Mouse (Mus musculus): Measurements from ENCODE around the gene Abca1. TPM values are rescaled to one million over a fixed set of nuclear protein-coding genes. Genes with fewer than 3 reads are reported as not detected.
A peak's percentile ranks its signal among the peaks of the same experiment; 100 is the strongest.

The Abca1 gene
- 6.8 and 7.4 TPM in 2 replicates for polyA plus RNA-seq (2016; fragmentation: Nextera tagmentation; extraction: Ambion mirVana)

DNA sequence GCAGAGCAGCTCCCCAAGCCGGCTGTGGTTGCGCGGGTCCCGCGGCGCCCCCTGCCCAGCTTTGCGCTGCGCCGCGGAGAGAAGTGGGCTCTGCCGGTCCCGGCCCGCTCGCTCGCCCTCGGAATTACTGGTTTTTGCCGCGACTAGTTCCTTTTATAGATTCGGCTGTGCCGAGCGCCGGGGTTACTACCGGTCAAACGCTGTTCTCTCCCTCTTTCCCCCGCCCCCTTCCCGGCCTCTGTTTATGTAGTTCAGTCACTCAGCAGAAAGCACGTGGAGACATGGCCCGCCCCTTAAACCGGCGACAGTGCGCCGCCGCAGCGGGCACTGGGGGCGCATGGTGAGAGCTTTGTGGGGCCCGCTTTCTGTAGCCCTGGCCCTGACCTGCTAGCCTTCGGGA is at the start of gene Abca1:
Abca1 (minus strand) TSS at position 129 of the 400 bp plus-strand sequence.
- Histone ChIP-seq H3K4me1 (replicated peaks) (peaks cover 21% of the 10 kb centered on the region), H3K9me3 (no peaks in the 10 kb centered on the region), H3K27ac (peak within 1 kb of the TSS; percentile 79), H3K9ac (replicated peaks) (peak within 1 kb of the TSS; percentile 74), H3K4me2 (peak within 1 kb of the TSS; percentile 78), H3K27me3 (no peaks in the 10 kb centered on the region), H3K36me3 (no peaks in the 10 kb centered on the region), H3K4me3 (replicated peaks) (peak within 1 kb of the TSS; percentile 62)
- peak; percentile 95 for ATAC-seq (ENCODE audit: insufficient number of reproducible peaks, insufficient read depth, low FRiP score, low TSS enrichment, low read depth)
- WGBS = under 1% methylated on average over 37 of the region's 37 CpGs

DNA sequence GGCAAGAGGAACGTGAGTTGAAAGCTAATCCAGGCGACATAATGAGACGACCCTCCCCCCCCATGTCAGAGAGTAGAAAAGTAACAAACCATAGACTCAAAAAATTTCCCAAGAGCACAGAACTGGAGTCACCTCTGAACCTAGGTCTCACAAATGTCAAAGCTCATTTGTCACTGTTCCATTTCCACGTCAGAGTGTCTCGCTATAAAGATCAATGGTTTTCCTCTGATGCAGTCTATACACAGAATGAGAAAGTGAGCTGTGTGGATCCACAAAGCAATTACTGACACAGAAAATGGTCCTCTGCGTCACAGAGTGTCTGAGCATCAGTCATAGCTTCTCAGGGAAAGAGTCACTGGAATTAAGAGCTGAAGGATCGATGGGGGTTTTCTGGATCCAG is 44.8 kb upstream of the Abca1 start:
- Histone ChIP-seq H3K9ac (replicated peaks) (no peak overlapping the region), H3K27me3 (no peaks in the 10 kb centered on the region), H3K4me3 (replicated peaks) (no peak overlapping the region), H3K4me1 (replicated peaks) (no peaks in the 10 kb centered on the region), H3K27ac (no peak overlapping the region), H3K4me2 (no peak overlapping the region), H3K36me3 (no peaks in the 10 kb centered on the region), H3K9me3 (no peaks in the 10 kb centered on the region)
- ATAC-seq (ENCODE audit: insufficient number of reproducible peaks, insufficient read depth, low FRiP score, low TSS enrichment, low read depth) = no peak
- 64% methylated on average over 7 of the region's 7 CpGs for WGBS

DNA sequence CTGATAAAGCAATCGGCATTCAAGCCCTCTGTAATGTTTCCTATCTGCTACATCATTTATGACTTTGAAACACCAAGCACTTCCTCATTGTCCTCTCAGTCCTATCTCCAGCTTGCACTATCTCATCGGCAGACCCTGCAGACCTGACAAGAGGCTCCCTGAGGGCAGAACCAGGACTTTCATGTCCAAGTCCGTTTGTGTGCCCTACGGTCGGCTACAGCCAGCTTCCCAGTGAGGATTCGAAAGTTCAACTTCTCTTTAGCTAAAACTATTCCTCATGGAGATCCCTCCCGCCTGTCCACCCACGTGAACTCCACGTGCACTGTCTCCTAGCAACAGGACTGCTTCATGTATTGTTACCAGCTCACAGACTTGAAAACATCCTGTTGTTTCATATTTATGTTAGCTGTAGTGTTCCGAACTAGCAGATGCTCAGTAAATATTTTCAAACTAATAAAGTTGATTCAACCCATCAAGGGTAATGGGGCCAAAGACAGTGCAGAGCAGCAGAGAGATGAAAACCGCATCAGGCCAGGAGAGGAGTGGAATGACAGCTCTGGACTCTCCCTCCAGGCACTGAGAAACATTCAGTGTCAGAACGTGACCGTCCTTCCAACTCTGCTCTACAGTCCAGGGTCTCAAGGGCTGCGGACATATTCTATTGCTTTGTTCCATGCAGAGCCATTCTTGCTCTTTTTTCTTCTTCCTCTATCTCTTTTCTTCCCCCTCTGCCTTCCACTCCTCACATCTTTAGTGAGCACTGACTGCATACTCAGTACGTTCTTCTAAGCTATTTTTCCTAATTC is 44.1 kb upstream of the Abca1 start:
- Histone ChIP-seq H3K4me2 (no peak overlapping the region), H3K27me3 (no peaks in the 10 kb centered on the region), H3K36me3 (no peaks in the 10 kb centered on the region), H3K4me1 (replicated peaks) (no peaks in the 10 kb centered on the region), H3K9me3 (no peaks in the 10 kb centered on the region), H3K9ac (replicated peaks) (no peak overlapping the region), H3K4me3 (replicated peaks) (no peak overlapping the region), H3K27ac (no peak overlapping the region)
- ATAC-seq (ENCODE audit: insufficient number of reproducible peaks, insufficient read depth, low FRiP score, low TSS enrichment, low read depth) = no peak
- WGBS = 80% methylated on average over 15 of the region's 15 CpGs

DNA sequence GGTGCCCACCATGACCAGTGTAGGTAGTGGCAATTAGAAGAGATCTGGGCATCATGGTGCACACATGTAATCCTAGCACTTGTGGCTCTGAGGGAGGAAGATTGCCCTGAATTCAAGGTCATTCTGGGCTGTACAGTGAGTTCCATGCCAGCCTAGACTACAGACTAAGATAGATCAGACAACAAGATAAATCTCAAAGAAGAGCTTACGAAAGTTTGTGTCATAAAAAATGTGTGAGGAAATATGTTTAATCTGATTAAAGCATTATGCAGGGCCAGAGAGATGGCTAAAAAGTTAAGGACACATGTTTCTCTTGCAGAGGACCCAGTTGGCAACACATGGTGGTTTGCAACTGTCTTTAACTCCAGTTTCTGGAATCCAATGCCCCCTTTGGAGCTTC is 40.6 kb upstream of the Abca1 start:
- 83% methylated on average over 1 of the region's 1 CpGs for WGBS
- no peak for ATAC-seq (ENCODE audit: insufficient number of reproducible peaks, insufficient read depth, low FRiP score, low TSS enrichment, low read depth)

DNA sequence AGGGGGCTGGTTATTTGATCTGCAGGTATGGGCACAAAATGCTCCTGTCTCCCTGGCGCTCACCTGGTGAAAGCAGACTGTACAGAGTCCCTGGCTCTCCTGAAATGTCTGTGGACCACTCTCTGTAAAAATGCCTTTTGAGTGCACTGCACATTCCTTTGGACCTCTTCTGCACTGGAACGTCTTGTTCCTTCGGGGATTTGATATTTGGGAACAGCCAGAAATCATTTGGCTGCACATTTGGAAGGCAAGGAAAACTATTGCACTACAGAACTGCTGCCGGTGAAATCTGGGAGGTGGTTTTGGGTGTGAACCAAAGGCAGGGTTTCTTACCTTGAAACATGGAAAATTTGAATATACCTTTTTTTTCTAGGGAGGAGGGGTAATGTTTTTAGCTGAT is 38.1 kb upstream of the Abca1 start:
- H3K9me3 ChIP-seq = no peaks in the 10 kb centered on the region
- no peaks in the 10 kb centered on the region for H3K27me3 ChIP-seq
- no peak overlapping the region for H3K27ac ChIP-seq
- 86% methylated on average over 4 of the region's 4 CpGs for WGBS
- H3K4me1 ChIP-seq (replicated peaks) = no peaks in the 10 kb centered on the region
- H3K36me3 ChIP-seq = no peaks in the 10 kb centered on the region
- no peak overlapping the region for H3K4me3 ChIP-seq (replicated peaks)
- no peak overlapping the region for H3K9ac ChIP-seq (replicated peaks)
- ATAC-seq (ENCODE audit: insufficient number of reproducible peaks, insufficient read depth, low FRiP score, low TSS enrichment, low read depth) = no peak
- no peak overlapping the region for H3K4me2 ChIP-seq

More for the DNA sequence above, 40.6 kb upstream of the Abca1 start:
- H3K36me3 ChIP-seq = no peaks in the 10 kb centered on the region
- no peak overlapping the region for H3K4me3 ChIP-seq (replicated peaks)
- no peak overlapping the region for H3K9ac ChIP-seq (replicated peaks)
- no peak overlapping the region for H3K4me2 ChIP-seq
- no peaks in the 10 kb centered on the region for H3K27me3 ChIP-seq
- no peaks in the 10 kb centered on the region for H3K4me1 ChIP-seq (replicated peaks)
- H3K27ac ChIP-seq = no peak overlapping the region
- H3K9me3 ChIP-seq = no peaks in the 10 kb centered on the region

DNA sequence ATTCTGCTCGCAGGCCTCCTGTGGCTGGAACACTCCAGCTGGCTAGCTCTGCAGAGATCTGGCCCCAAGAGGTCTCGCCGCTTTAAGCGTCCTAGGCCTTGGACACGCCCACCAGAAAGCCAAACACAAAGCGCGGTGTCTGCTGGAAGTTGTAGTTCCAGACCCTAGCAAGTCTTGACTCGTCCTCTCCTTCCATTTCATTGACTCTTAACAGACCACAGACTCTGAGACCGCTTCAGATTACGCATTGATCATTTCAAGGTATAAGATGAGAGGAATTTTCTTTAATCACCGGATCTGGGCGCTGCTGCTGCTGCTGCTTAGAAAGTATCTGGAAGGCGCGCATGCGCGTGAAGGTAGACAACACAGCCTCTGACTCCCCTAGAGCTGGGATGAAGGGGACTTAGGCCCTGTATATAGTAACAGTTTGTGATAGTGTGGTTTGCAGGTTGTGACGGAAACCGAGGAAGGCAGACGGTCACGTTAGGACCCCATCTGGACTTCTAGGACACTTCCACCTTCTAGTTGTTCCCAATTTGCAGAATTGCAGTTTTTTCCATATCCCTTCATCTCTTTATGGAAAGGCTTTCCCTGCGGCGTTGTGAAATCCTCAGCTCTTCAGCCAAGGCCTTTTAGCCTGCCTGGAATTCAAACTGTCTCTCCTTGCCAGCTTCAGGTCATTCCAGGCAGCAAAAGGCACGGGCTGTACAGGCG is 36.5 kb upstream of the Abca1 start:
- Histone ChIP-seq H3K4me3 (replicated peaks) (peak overlapping the region; percentile 42), H3K27ac (peak overlapping the region; percentile 45; the same call in 1 of the 2 replicates), H3K9ac (replicated peaks) (peak overlapping the region; percentile 48; the same call in 1 of the 2 replicates), H3K9me3 (no peaks in the 10 kb centered on the region), H3K4me2 (peak overlapping the region; percentile 52), H3K27me3 (no peaks in the 10 kb centered on the region), H3K4me1 (replicated peaks) (no peaks in the 10 kb centered on the region), H3K36me3 (no peaks in the 10 kb centered on the region)
- ATAC-seq (ENCODE audit: insufficient number of reproducible peaks, insufficient read depth, low FRiP score, low TSS enrichment, low read depth) = peak; percentile 95
- 19% methylated on average over 24 of the region's 24 CpGs for WGBS

DNA sequence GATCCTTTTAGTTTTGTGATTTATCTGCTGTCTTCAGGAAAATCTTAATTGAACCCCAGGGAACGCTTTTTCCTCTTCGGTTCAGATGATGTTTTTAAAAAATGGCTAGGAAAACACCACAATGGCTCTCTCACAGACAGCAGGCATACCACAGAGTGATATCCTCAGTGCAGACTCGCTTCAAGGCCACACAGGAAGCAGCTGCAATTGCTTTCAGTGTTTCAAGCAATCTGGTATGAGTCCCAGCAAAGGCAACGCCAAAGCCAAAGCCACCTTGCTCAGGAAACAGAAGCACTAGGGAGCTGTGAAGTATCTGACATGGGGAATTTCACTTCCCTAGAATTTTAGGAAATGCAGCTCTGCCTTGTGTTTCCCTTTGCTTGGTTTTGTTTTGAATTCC is 27.4 kb upstream of the Abca1 start:
- Histone ChIP-seq H3K27me3 (no peaks in the 10 kb centered on the region), H3K4me1 (replicated peaks) (0 out of 2 replicates have a peak, but pooled peaks cover 3% of the 10 kb centered on the region), H3K9ac (replicated peaks) (no peak overlapping the region), H3K36me3 (no peaks in the 10 kb centered on the region), H3K4me3 (replicated peaks) (no peak overlapping the region), H3K9me3 (no peaks in the 10 kb centered on the region), H3K27ac (peak overlapping the region; percentile 73), H3K4me2 (no peak overlapping the region)
- ATAC-seq (ENCODE audit: insufficient number of reproducible peaks, insufficient read depth, low FRiP score, low TSS enrichment, low read depth) = peak; percentile 68
- WGBS = 41% methylated on average over 4 of the region's 4 CpGs

DNA sequence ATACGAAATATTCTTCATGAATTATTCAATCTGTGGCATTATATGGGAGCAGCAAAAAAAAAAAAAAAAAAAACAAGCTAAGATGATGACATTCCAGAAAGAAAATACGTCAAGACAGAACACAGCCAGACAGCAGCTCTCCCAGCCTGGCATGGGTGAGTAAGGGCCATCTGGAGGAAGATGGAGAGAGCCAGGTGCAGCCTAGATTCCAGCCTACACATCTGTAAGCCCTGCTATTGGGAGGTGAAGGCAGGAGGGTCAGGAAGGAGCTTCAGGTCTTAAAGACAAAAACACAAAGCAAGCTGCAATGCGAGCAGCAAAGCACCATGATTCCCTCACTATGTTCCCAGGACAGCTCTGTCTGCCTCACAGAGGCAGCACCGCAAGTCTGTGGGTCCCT is 26.9 kb upstream of the Abca1 start:
- Histone ChIP-seq H3K27me3 (no peaks in the 10 kb centered on the region), H3K4me1 (replicated peaks) (0 out of 2 replicates have a peak, but pooled peaks cover 3% of the 10 kb centered on the region), H3K27ac (peak overlapping the region; percentile 73), H3K4me2 (no peak overlapping the region), H3K9ac (replicated peaks) (no peak overlapping the region), H3K9me3 (no peaks in the 10 kb centered on the region), H3K4me3 (replicated peaks) (no peak overlapping the region), H3K36me3 (no peaks in the 10 kb centered on the region)
- 68% methylated on average over 4 of the region's 4 CpGs for WGBS
- ATAC-seq (ENCODE audit: insufficient number of reproducible peaks, insufficient read depth, low FRiP score, low TSS enrichment, low read depth) = no peak

DNA sequence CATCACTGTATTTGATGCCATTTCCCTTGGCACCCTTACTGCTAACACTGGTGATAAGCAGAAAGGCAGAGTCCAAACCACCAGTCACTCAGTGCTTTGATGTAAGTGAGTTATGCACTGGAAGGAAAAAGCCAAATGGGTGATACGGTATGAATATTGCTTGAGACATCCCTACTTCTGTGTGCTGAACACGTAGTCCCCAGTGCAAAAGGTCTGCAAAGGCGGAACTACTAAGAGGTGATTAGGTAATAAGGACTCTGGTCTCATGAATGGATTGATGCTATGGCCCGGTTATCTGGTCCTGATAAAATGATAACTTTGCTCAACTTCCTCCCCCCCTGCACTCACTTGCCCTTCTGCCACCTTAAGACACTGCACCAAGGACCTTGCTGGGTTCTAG is 26.4 kb upstream of the Abca1 start:
- Histone ChIP-seq H3K4me2 (no peak overlapping the region), H3K36me3 (no peaks in the 10 kb centered on the region), H3K9ac (replicated peaks) (no peak overlapping the region), H3K27ac (no peak overlapping the region), H3K9me3 (no peaks in the 10 kb centered on the region), H3K4me1 (replicated peaks) (0 out of 2 replicates have a peak, but pooled peaks cover 3% of the 10 kb centered on the region), H3K4me3 (replicated peaks) (no peak overlapping the region), H3K27me3 (no peaks in the 10 kb centered on the region)
- WGBS = 95% methylated on average over 4 of the region's 4 CpGs
- ATAC-seq (ENCODE audit: insufficient number of reproducible peaks, insufficient read depth, low FRiP score, low TSS enrichment, low read depth) = no peak

DNA sequence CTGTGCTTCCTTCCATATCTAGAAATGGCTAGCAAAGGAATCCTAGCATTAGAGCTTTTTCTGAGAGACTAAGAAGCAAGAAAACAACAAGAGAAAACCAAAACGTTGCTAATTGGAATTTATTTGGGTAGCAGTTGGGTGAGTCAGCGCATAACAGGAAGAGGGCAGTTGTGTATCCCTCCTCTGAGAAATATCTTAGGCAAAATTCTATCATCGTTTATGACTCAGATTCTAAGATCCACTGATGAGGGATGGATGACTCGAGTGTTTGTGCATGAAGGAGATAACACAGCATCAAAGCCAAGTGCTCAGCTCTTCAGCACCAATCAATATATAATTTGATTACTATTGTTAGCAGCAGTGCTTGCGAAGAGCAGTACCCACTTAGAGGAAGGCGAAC is 21.8 kb upstream of the Abca1 start:
- Histone ChIP-seq H3K4me1 (replicated peaks) (peaks cover 25% of the 10 kb centered on the region), H3K9me3 (peaks cover 5% of the 10 kb centered on the region; the same call in 1 of the 2 replicates), H3K27me3 (no peaks in the 10 kb centered on the region), H3K27ac (no peak overlapping the region), H3K9ac (replicated peaks) (no peak overlapping the region), H3K4me3 (replicated peaks) (no peak overlapping the region), H3K36me3 (no peaks in the 10 kb centered on the region), H3K4me2 (no peak overlapping the region)
- ATAC-seq (ENCODE audit: insufficient number of reproducible peaks, insufficient read depth, low FRiP score, low TSS enrichment, low read depth) = no peak
- 82% methylated on average over 6 of the region's 6 CpGs for WGBS

DNA sequence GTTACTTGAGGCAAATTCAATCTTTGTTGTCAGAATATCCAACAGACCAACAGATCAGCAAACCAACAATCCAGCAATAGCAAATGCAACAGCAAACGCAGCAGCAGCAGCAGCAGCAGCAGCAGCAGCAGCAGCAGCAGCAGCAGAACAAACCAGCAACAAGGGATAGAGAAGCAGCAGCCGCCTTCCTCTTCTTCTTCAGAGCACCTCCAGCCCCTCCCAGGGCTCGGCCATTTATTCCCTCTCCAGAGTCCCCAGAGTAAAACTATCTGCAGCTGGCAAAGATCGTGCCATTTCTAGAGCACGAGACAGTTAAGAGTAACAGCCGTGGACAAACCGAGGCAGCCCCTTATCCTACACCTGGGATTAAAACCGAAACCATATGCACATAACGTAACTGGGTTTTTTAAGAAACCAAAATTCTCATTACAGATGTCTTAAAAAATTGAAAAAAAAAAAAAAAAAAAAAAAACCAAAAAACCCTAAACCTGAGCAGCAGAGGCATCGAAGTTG is 19.7 kb upstream of the Abca1 start:
- H3K9me3 ChIP-seq = peaks cover 5% of the 10 kb centered on the region; the same call in 1 of the 2 replicates
- 52% methylated on average over 10 of the region's 10 CpGs for WGBS
- H3K27ac ChIP-seq = no peak overlapping the region
- H3K4me2 ChIP-seq = no peak overlapping the region
- no peak for ATAC-seq (ENCODE audit: insufficient number of reproducible peaks, insufficient read depth, low FRiP score, low TSS enrichment, low read depth)
- no peak overlapping the region for H3K9ac ChIP-seq (replicated peaks)
- no peaks in the 10 kb centered on the region for H3K36me3 ChIP-seq
- no peaks in the 10 kb centered on the region for H3K27me3 ChIP-seq
- H3K4me3 ChIP-seq (replicated peaks) = no peak overlapping the region
- H3K4me1 ChIP-seq (replicated peaks) = peaks cover 25% of the 10 kb centered on the region

Measured in limb, embryonic 12.5 days (tissue).